Mouse (Mus musculus) small intestine, adult 2 months (tissue): ENCODE data around the gene Klf13.

ENCODE experiments used
- CTCF ChIP-seq: fragments of 200-500 bp; IDR thresholded peaks from 2 replicates; pipeline ENCODE4 v1.5.1; 2012; ENCODE audit warnings: low read depth, mild to moderate bottlenecking, control low read depth, inconsistent platforms, low read length, moderate library complexity, mixed read lengths; ENCODE audit not compliant: insufficient replicate concordance, insufficient read length; ENCODE audit errors: extremely low read depth
- POLR2A ChIP-seq: fragments of 200-500 bp; IDR thresholded peaks from 2 replicates; pipeline ENCODE4 v1.6.1; 2012; ENCODE audit warnings: low read depth, mild to moderate bottlenecking, control low read depth, inconsistent platforms, low read length, moderate library complexity

DNA sequence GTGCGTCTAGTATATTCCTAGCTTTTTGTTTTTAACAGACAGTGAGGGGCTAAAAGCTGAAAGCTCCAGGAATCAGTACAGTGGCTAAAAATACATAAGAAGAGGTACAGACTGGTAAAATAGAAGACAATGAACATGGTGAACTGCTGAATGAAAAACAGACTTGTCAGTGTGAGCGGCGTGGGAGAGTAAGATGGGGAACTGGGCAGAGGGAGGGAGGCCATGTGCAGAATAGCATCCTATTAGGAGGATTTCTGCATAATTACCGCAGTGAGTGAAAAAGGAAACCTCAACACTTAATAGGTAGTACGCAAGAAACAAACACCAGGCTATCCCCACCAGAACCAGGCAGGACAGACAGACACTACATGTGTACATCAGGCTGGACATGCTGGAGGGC is 45.5 kb downstream of the Klf13 start:
- no peak for TF ChIP-seq POLR2A
- TF ChIP-seq CTCF, result no peak
